Comparison of ENCODE assay signal across 10 mouse cellular contexts in genomic region chr11:115838895-115839311, GRCm38 (mm10). TPM values are rescaled to one million over a fixed set of nuclear protein-coding genes. Genes with fewer than 3 reads are reported as not detected.
DNase-seq lines count a peak whose midpoint lies in the region; ATAC-seq and TF ChIP-seq lines count a peak whose summit lies in the region.
"Had no signal": no experiment of that assay in that cellular context is flagged by ENCODE, and none has a peak within 500 bp of the region (broad histone marks: within the 10 kb centered on the region; RNA-seq: fewer than 3 reads in every experiment).

No protein-coding gene starts in this region.

- no peak overlapping the region for H3K4me2 ChIP-seq in hindbrain, embryonic 14.5 days (replicated peaks)

- H3K27me3 ChIP-seq in hindbrain, embryonic 10.5 days (ENCODE audit: insufficient read depth, poor library complexity, severe bottlenecking): peaks cover 36% of the 10 kb centered on the region
- H3K27me3 ChIP-seq in hindbrain, embryonic 14.5 days (ENCODE audit: control insufficient read depth, insufficient read depth, low read length): no peaks in the 10 kb centered on the region

- H3K4me1 ChIP-seq in hindbrain, embryonic 10.5 days (replicated peaks): peaks cover 72% of the 10 kb centered on the region
- H3K4me1 ChIP-seq in hindbrain, embryonic 14.5 days (replicated peaks; ENCODE audit: control insufficient read depth, insufficient read depth, low read length): no peaks in the 10 kb centered on the region

- H3K4me3 ChIP-seq in hindbrain, embryonic 10.5 days: no peak overlapping the region
- no peak overlapping the region for H3K4me3 ChIP-seq in hindbrain, embryonic 14.5 days (replicated peaks; ENCODE audit: low read length)
- no peak overlapping the region for H3K4me3 ChIP-seq in layer of hippocampus, adult 2 months

- intact Hi-C loops in gastrocnemius, postnatal 14 days (cut with DNase I; ENCODE audit: low total_unique reads): no loop called here

- WGBS in hindbrain, embryonic 10.5 days: 46% methylated on average over 4 of the region's 4 CpGs
- WGBS in hindbrain, embryonic 14.5 days: 55% methylated on average over 4 of the region's 4 CpGs

- H3K9ac ChIP-seq in hindbrain, embryonic 14.5 days: no peak overlapping the region

- DNase-seq in hindbrain, embryonic 10.5 days (ENCODE audit: low spot score): no peak
- no peak for DNase-seq in hindbrain, embryonic 14.5 days (ENCODE audit: low spot score)
- peak; percentile 53 for DNase-seq in gastrocnemius, postnatal 14 days
- DNase-seq in kidney, postnatal 25 days: peak; percentile 61 to 82
- peak; percentile 41 to 65 for DNase-seq in natural killer cell, adult 2 months (ENCODE audit: low spot score in 2 of 2)
- no peak for DNase-seq in right cerebral cortex, postnatal 36 days (ENCODE audit: low spot score in 2 of 2)
- no peak for DNase-seq in retina, postnatal 1 day
- no peak for DNase-seq in layer of hippocampus, adult 2 months (ENCODE audit: low spot score in 2 of 2)
- DNase-seq: cerebellum, adult 8-10 months had no signal

- H3K36me3 ChIP-seq in hindbrain, embryonic 10.5 days: no peaks in the 10 kb centered on the region
- H3K36me3 ChIP-seq in hindbrain, embryonic 14.5 days (replicated peaks; ENCODE audit: control insufficient read depth, insufficient read depth): no peaks in the 10 kb centered on the region

- peak overlapping the region; percentile 50; the same call in 1 of the 2 replicates for H3K27ac ChIP-seq in hindbrain, embryonic 10.5 days
- no peak overlapping the region for H3K27ac ChIP-seq in hindbrain, embryonic 14.5 days
- H3K27ac ChIP-seq in layer of hippocampus, adult 2 months: no peak overlapping the region

- no peak for ATAC-seq in hindbrain, embryonic 14.5 days (ENCODE audit: low FRiP score)

- TF ChIP-seq CTCF in layer of hippocampus, adult 2 months (conservative IDR thresholded peaks at IDR 0.05): no peak

- H3K9me3 ChIP-seq in hindbrain, embryonic 10.5 days: no peaks in the 10 kb centered on the region
- no peaks in the 10 kb centered on the region for H3K9me3 ChIP-seq in hindbrain, embryonic 14.5 days (ENCODE audit: control insufficient read depth, low read length)

RNA-seq across cellular contexts. Expression of gene Llgl2, which starts 15.1 kb away (rescaled TPM):
- polyA plus RNA-seq in hindbrain, embryonic 10.5 days (2016; fragmentation: Nextera tagmentation; extraction: Ambion mirVana): 10.4 and 11.9 TPM in 2 replicates
- 1.3 and 2.4 TPM in 2 replicates for polyA plus RNA-seq in hindbrain, embryonic 14.5 days (2014; fragmentation: Nextera tagmentation; extraction: Ambion mirVana)
- 10 to 100 TPM; 11.2 to 11.5 TPM for total RNA-seq in gastrocnemius, postnatal 14 days (2021)
- 1 to 10 TPM; 1.6 to 2.3 TPM for total RNA-seq in layer of hippocampus, adult 2 months (2021)

RNA-seq across cellular contexts. Expression of gene Myo15b, which starts 19.3 kb away (rescaled TPM):
- polyA plus RNA-seq in hindbrain, embryonic 10.5 days (2016; fragmentation: Nextera tagmentation; extraction: Ambion mirVana): 0.19 and 0.21 TPM in 2 replicates
- 0.13 TPM in 1 of 2 replicates, not detected in the other for polyA plus RNA-seq in hindbrain, embryonic 14.5 days (2014; fragmentation: Nextera tagmentation; extraction: Ambion mirVana)
- under 1 TPM in 1 of 2 experiments, not detected in 1; 0.09 TPM for total RNA-seq in gastrocnemius, postnatal 14 days (2021)
- under 1 TPM; 0.22 to 0.41 TPM for total RNA-seq in layer of hippocampus, adult 2 months (2021)
- total RNA-seq: neutrophil, adult 5-6 weeks had no signal

RNA-seq across cellular contexts. Expression of gene Tsen54, which starts 24.4 kb away (rescaled TPM):
- 38.1 and 41.5 TPM in 2 replicates for polyA plus RNA-seq in hindbrain, embryonic 10.5 days (2016; fragmentation: Nextera tagmentation; extraction: Ambion mirVana)
- polyA plus RNA-seq in hindbrain, embryonic 14.5 days (2014; fragmentation: Nextera tagmentation; extraction: Ambion mirVana): 17.8 and 19.9 TPM in 2 replicates
- 1 to 10 TPM; 5.8 to 7.8 TPM for total RNA-seq in gastrocnemius, postnatal 14 days (2021)
- 10 to 100 TPM; 11.8 to 13.0 TPM for total RNA-seq in layer of hippocampus, adult 2 months (2021)

RNA-seq across cellular contexts. Expression of gene Caskin2, which starts 25.5 kb away (rescaled TPM):
- polyA plus RNA-seq in hindbrain, embryonic 10.5 days (2016; fragmentation: Nextera tagmentation; extraction: Ambion mirVana): 19.0 and 21.5 TPM in 2 replicates
- 10.7 and 11.0 TPM in 2 replicates for polyA plus RNA-seq in hindbrain, embryonic 14.5 days (2014; fragmentation: Nextera tagmentation; extraction: Ambion mirVana)
- total RNA-seq in gastrocnemius, postnatal 14 days (2021): 10 to 100 TPM; 18.4 to 20.1 TPM
- total RNA-seq in layer of hippocampus, adult 2 months (2021): 10 to 100 TPM; 17.7 to 19.7 TPM

Comparison
In these comparisons a context has a peak if more than half of its experiments do, and no peak if none do; other contexts are left out.
1. DNase-seq: peak in gastrocnemius, postnatal 14 days (single experiment), kidney, postnatal 25 days (2 of 2) and natural killer cell, adult 2 months (2 of 2); none in hindbrain, embryonic 10.5 days (single experiment), hindbrain, embryonic 14.5 days (single experiment), right cerebral cortex, postnatal 36 days (0 of 2), retina, postnatal 1 day (single experiment) and layer of hippocampus, adult 2 months (0 of 2).